Comparison of ENCODE assay signal across 9 mouse cellular contexts in the genomic region with DNA sequence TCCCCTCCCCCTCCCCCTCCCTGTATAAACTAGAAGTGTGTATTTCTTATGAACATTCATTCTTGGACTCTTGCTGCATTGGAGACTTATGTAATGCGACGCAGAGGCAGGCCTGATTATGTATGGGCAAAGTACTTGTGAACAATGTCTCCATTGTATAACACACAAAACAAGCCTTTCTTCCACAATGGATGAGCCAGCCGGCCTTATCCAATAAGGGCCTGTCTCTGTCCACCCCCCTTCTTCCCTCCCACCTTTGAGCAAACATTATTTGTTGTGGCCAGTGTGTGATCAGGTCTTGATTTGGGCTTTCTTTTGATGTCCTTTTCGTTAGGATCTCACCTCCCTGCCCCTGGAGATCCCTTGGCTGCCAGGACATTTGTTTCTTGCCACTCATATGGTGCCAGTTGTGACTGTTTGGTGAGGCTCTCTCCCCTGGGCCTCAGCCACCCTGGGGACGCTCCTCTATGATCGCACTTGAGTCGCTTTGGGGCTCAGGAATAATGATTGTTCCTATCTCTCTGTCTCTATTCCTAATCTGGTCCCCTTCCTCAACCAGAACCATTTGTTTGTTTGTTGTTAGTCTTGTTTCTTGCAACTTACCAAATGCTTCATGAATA. TPM values are rescaled to one million over a fixed set of nuclear protein-coding genes. Genes with fewer than 3 reads are reported as not detected.
DNase-seq lines count a peak whose midpoint lies in the region; ATAC-seq lines count a peak whose summit lies in the region.
"Had no signal": no experiment of that assay in that cellular context is flagged by ENCODE, and none has a peak within 500 bp of the region (broad histone marks: within the 10 kb centered on the region; RNA-seq: fewer than 3 reads in every experiment).

No protein-coding gene starts in this region.

- peaks cover 14% of the 10 kb centered on the region for H3K4me1 ChIP-seq in forebrain, embryonic 15.5 days
- peaks cover 66% of the 10 kb centered on the region for H3K4me1 ChIP-seq in midbrain, embryonic 13.5 days (replicated peaks)

- no peak overlapping the region for H3K27ac ChIP-seq in forebrain, embryonic 15.5 days (replicated peaks)
- peak overlapping the region; percentile 56 for H3K27ac ChIP-seq in midbrain, embryonic 13.5 days
- H3K27ac ChIP-seq: limb, embryonic 12.5 days had no signal

- WGBS in forebrain, embryonic 15.5 days, result 9% methylated on average over 7 of the region's 7 CpGs
- WGBS in midbrain, embryonic 13.5 days, result 6% methylated on average over 7 of the region's 7 CpGs

- DNase-seq in cerebellum, adult 9-11 months, result peak; percentile 5
- DNase-seq in cerebellum, postnatal 4 days (ENCODE audit: low spot score in 2 of 2), result no peak
- DNase-seq in Muller cell, postnatal 12 days (ENCODE audit: inconsistent ontology term), result peak; percentile 93
- DNase-seq in thymus, postnatal 25 days, result no peak
- DNase-seq in adrenal gland, postnatal 36 days, result no peak
- no peak for DNase-seq in cerebellum, postnatal 25 days

- no peaks in the 10 kb centered on the region for H3K27me3 ChIP-seq in forebrain, embryonic 15.5 days
- no peaks in the 10 kb centered on the region for H3K27me3 ChIP-seq in midbrain, embryonic 13.5 days
- H3K27me3 ChIP-seq: limb, embryonic 12.5 days had no signal

- H3K4me2 ChIP-seq in forebrain, embryonic 15.5 days (replicated peaks), result no peak overlapping the region
- H3K4me2 ChIP-seq in midbrain, embryonic 13.5 days (replicated peaks), result no peak overlapping the region; the same call in 1 of the 2 replicates
- H3K4me2 ChIP-seq: limb, embryonic 12.5 days had no signal

- 0 out of 2 replicates have a peak, but pooled peaks have one; percentile 43 for ATAC-seq in forebrain, embryonic 15.5 days (replicated peaks)
- peak; percentile 76 for ATAC-seq in midbrain, embryonic 13.5 days

- H3K9ac ChIP-seq in forebrain, embryonic 15.5 days (replicated peaks), result no peak overlapping the region
- H3K9ac ChIP-seq in midbrain, embryonic 13.5 days (replicated peaks), result no peak overlapping the region
- H3K9ac ChIP-seq: limb, embryonic 12.5 days had no signal

- H3K36me3 ChIP-seq in forebrain, embryonic 15.5 days, result no peaks in the 10 kb centered on the region
- no peaks in the 10 kb centered on the region; the same call in 1 of the 2 replicates for H3K36me3 ChIP-seq in midbrain, embryonic 13.5 days

- H3K4me3 ChIP-seq in forebrain, embryonic 15.5 days, result no peak overlapping the region
- no peak overlapping the region for H3K4me3 ChIP-seq in midbrain, embryonic 13.5 days (replicated peaks)
- H3K4me3 ChIP-seq: limb, embryonic 12.5 days had no signal

- no peaks in the 10 kb centered on the region for H3K9me3 ChIP-seq in forebrain, embryonic 15.5 days
- H3K9me3 ChIP-seq in midbrain, embryonic 13.5 days, result no peaks in the 10 kb centered on the region

RNA-seq across cellular contexts. Expression of a gene that starts 46.8 kb away (rescaled TPM):
- polyA plus RNA-seq in forebrain, embryonic 15.5 days (2015; fragmentation: Nextera tagmentation; extraction: Ambion mirVana), result 95.4 and 131 TPM in 2 replicates
- 584 and 798 TPM in 2 replicates for polyA plus RNA-seq in midbrain, embryonic 13.5 days (2015; fragmentation: Nextera tagmentation; extraction: Ambion mirVana)
- 10 to 100 TPM; 22.7 to 28.3 TPM for total RNA-seq in adrenal gland, postnatal 36 days (2021)

Comparison
In these comparisons a context has a peak if more than half of its experiments do, and no peak if none do; other contexts are left out.
1. DNase-seq: peak in cerebellum, adult 9-11 months (single experiment) and Muller cell, postnatal 12 days (single experiment); none in cerebellum, postnatal 4 days (0 of 2), thymus, postnatal 25 days (single experiment), adrenal gland, postnatal 36 days (0 of 2) and cerebellum, postnatal 25 days (0 of 2).